Mouse (Mus musculus) heart, embryonic 10.5 days (tissue): ENCODE results near the gene Methig1. TPM values are rescaled to one million over a fixed set of nuclear protein-coding genes. Genes with fewer than 3 reads are reported as not detected.
"Not testable (repeated sequence)": the region's sequence is repeated elsewhere in the genome, so short reads cannot be mapped to it uniquely, and the experiment has no call there.

ENCODE experiments used
- DNase-seq: peaks from one replicate; pipeline ENCODE4 v3.0.0-alpha.2; 2017; ENCODE audit warnings: low spot score
- H3K27ac ChIP-seq: fragments of 300-500 bp; sonication (generic); 2 replicates; pipeline ENCODE4 v1.5.1; 2016; ENCODE audit warnings: mild to moderate bottlenecking
- H3K27me3 ChIP-seq: fragments of 300-500 bp; sonication (generic); 2 replicates; pipeline ENCODE4 v1.6.1; 2016; ENCODE audit warnings: mild to moderate bottlenecking; ENCODE audit not compliant: poor library complexity, insufficient read depth, severe bottlenecking
- H3K36me3 ChIP-seq: fragments of 300-500 bp; sonication (generic); 2 replicates; pipeline ENCODE4 v1.6.1; 2016; ENCODE audit warnings: mild to moderate bottlenecking, moderate library complexity
- H3K4me1 ChIP-seq: fragments of 300-500 bp; sonication (generic); 2 replicates; pipeline ENCODE4 v1.6.1; 2016; ENCODE audit warnings: mild to moderate bottlenecking
- H3K4me3 ChIP-seq: fragments of 300-500 bp; sonication (generic); 2 replicates; pipeline ENCODE4 v1.5.1; 2016; ENCODE audit warnings: mild to moderate bottlenecking, moderate library complexity
- H3K9me3 ChIP-seq: fragments of 300-500 bp; sonication (generic); 2 replicates; pipeline ENCODE4 v1.6.1; 2016; ENCODE audit warnings: mild to moderate bottlenecking, moderate library complexity
- WGBS: fragments of 180-500 bp; shearing (Covaris S2); methylation state at CpG from one replicate; pipeline ENCODE4 v1.1.7; 2016; 5-methylcytosine and 5-hydroxymethylcytosine counted together
- polyA plus RNA-seq: library from polyadenylated mRNA; unstranded; fragments of >200 nt; fragmentation: Nextera tagmentation; extraction: Ambion mirVana; gene quantifications from 2 replicates; pipeline ENCODE4 v1.2.1, GENCODE M21; 2016

The Methig1 gene
- polyA plus RNA-seq, 1 experiment from 2014 or later, result 0.33 TPM

- 69% methylated on average over 4 of the region's 5 CpGs for WGBS
- H3K9me3 ChIP-seq, result no peaks in the 10 kb centered on the region
- no peak overlapping the region for H3K4me3 ChIP-seq
- no peak for DNase-seq
- H3K27ac ChIP-seq, result no peak overlapping the region
- H3K36me3 ChIP-seq, result peaks cover 21% of the 10 kb centered on the region
- no peaks in the 10 kb centered on the region for H3K27me3 ChIP-seq
- H3K4me1 ChIP-seq, result peaks cover 40% of the 10 kb centered on the region
Measured at GRCm38 (mm10) chr15:100413306-100413705, 60.4 kb downstream of the Methig1 start.

DNA sequence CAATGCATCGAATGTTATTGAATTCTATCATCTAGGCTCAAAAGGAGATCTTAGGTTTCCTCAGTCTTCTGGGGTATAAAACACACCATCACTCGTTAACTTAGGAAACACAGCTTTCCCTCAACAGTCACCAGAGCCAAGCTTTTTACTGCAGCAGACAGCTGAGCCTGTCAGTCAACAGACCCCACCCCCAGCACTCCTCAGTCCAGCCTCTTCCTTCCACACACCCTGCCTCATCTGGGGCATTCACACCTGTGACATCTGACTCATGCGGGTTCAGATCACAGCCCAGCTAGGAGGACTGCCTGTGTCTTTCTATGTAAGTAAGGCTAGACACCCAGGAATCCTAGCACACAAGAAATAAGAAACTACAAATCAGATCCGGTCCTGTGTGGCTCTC is 61.1 kb downstream of the Methig1 start:
- Histone ChIP-seq H3K36me3 (peaks cover 14% of the 10 kb centered on the region), H3K27me3 (no peaks in the 10 kb centered on the region), H3K4me1 (peaks cover 45% of the 10 kb centered on the region), H3K27ac (no peak overlapping the region), H3K9me3 (no peaks in the 10 kb centered on the region), H3K4me3 (no peak overlapping the region)
- no peak for DNase-seq
- 64% methylated on average over 4 of the region's 4 CpGs for WGBS

- H3K9me3 ChIP-seq, result no peaks in the 10 kb centered on the region
- WGBS, result 92% methylated on average over 13 of the region's 13 CpGs
- H3K36me3 ChIP-seq, result peaks cover 6% of the 10 kb centered on the region
- H3K4me3 ChIP-seq, result no peak overlapping the region
- H3K27ac ChIP-seq, result no peak overlapping the region
- peaks cover 54% of the 10 kb centered on the region for H3K4me1 ChIP-seq
- H3K27me3 ChIP-seq, result no peaks in the 10 kb centered on the region
- no peak for DNase-seq
Measured at GRCm38 (mm10) chr15:100414942-100415341, 62.0 kb downstream of the Methig1 start.

- Histone ChIP-seq H3K4me1 (peaks cover 61% of the 10 kb centered on the region), H3K27ac (no peak overlapping the region), H3K36me3 (no peaks in the 10 kb centered on the region; the same call in 1 of the 2 replicates), H3K4me3 (no peak overlapping the region), H3K9me3 (no peaks in the 10 kb centered on the region), H3K27me3 (no peaks in the 10 kb centered on the region)
- 91% methylated on average over 8 of the region's 8 CpGs for WGBS
- no peak for DNase-seq
Measured at GRCm38 (mm10) chr15:100415684-100416083, 62.7 kb downstream of the Methig1 start.

DNA sequence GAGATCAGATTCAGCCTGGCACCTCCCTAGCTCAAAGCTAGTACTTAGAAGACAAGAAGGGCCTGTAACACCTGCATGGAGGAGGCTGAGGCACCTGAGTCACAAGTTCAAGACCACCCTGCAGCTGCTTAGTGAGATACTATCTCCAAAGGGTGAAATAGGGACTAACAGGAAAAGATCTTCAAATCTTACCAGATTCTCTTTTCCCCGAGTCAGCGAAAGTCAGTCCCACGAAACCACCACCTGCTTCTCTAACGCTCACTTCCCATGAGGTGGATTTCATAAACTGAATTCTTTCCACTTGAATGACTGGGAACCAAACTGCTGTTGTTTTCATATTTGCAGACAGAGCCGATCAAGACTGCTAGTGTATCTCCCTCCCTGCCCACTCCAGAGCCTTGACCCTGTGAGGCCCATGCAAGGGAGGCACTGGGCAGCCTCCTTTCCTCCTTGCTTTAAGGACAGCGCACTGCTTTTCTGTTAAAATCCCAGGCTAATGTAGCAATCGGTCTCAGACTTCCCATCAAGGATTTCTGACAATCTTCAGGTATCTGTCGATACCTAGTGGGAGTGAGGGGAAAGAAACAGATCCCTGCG is 65.0 kb downstream of the Methig1 start:
- H3K27me3 ChIP-seq, result no peaks in the 10 kb centered on the region
- DNase-seq, result no peak
- peaks cover 68% of the 10 kb centered on the region for H3K4me1 ChIP-seq
- H3K4me3 ChIP-seq, result no peak overlapping the region
- WGBS, result 80% methylated on average over 9 of the region's 9 CpGs
- H3K27ac ChIP-seq, result peak overlapping the region; percentile 52; the same call in 1 of the 2 replicates
- H3K36me3 ChIP-seq, result no peaks in the 10 kb centered on the region
- no peaks in the 10 kb centered on the region for H3K9me3 ChIP-seq

GRCm38 (mm10) chr15:100419311-100419710 is 66.4 kb downstream of the Methig1 start:
- Histone ChIP-seq H3K9me3 (no peaks in the 10 kb centered on the region), H3K4me1 (peaks cover 72% of the 10 kb centered on the region), H3K36me3 (no peaks in the 10 kb centered on the region), H3K27ac (peak overlapping the region; percentile 80), H3K4me3 (peak overlapping the region; percentile 25; the same call in 1 of the 2 replicates), H3K27me3 (peaks cover 8% of the 10 kb centered on the region)
- DNase-seq, result no peak
- WGBS, result 72% methylated on average over 8 of the region's 8 CpGs

GRCm38 (mm10) chr15:100419901-100420745 is 67.2 kb downstream of the Methig1 start:
- 43% methylated on average over 9 of the region's 9 CpGs for WGBS
- Histone ChIP-seq H3K4me1 (peaks cover 71% of the 10 kb centered on the region), H3K4me3 (peak overlapping the region; percentile 25; the same call in 1 of the 2 replicates), H3K36me3 (no peaks in the 10 kb centered on the region), H3K27ac (peak overlapping the region; percentile 80), H3K9me3 (no peaks in the 10 kb centered on the region), H3K27me3 (peaks cover 16% of the 10 kb centered on the region)
- peak; percentile 86 for DNase-seq

GRCm38 (mm10) chr15:100421059-100421757 is 68.3 kb downstream of the Methig1 start:
- peak overlapping the region; percentile 96 for H3K4me3 ChIP-seq
- peaks cover 27% of the 10 kb centered on the region for H3K27me3 ChIP-seq
- 32% methylated on average over 8 of the region's 8 CpGs for WGBS
- no peaks in the 10 kb centered on the region for H3K9me3 ChIP-seq
- peaks cover 63% of the 10 kb centered on the region for H3K4me1 ChIP-seq
- DNase-seq, result no peak
- no peaks in the 10 kb centered on the region for H3K36me3 ChIP-seq
- peak overlapping the region; percentile 92 for H3K27ac ChIP-seq

GRCm38 (mm10) chr15:100421758-100422197 is 68.8 kb downstream of the Methig1 start, which contains the start of gene Gm5475:
Gene Gm5475 (plus strand): TSS chr15:100422147.
- H3K4me1 ChIP-seq, result peaks cover 63% of the 10 kb centered on the region
- peak within 1 kb of the TSS; percentile 92 for H3K27ac ChIP-seq
- peaks cover 32% of the 10 kb centered on the region for H3K27me3 ChIP-seq
- H3K9me3 ChIP-seq, DNase-seq, H3K36me3 ChIP-seq: not testable (repeated sequence)
- H3K4me3 ChIP-seq, result peak within 1 kb of the TSS; percentile 96
- WGBS, result 21% methylated on average over 3 of the region's 3 CpGs

GRCm38 (mm10) chr15:100422476-100422875 is 69.5 kb downstream of the Methig1 start:
- H3K4me3 ChIP-seq, result peak overlapping the region; percentile 96
- H3K27me3 ChIP-seq, result peaks cover 32% of the 10 kb centered on the region
- H3K36me3 ChIP-seq, result no peaks in the 10 kb centered on the region
- H3K27ac ChIP-seq, result peak overlapping the region; percentile 92
- WGBS, result under 1% methylated on average over 44 of the region's 44 CpGs
- no peaks in the 10 kb centered on the region for H3K9me3 ChIP-seq
- DNase-seq, result peak; percentile 77
- peaks cover 63% of the 10 kb centered on the region for H3K4me1 ChIP-seq

DNA sequence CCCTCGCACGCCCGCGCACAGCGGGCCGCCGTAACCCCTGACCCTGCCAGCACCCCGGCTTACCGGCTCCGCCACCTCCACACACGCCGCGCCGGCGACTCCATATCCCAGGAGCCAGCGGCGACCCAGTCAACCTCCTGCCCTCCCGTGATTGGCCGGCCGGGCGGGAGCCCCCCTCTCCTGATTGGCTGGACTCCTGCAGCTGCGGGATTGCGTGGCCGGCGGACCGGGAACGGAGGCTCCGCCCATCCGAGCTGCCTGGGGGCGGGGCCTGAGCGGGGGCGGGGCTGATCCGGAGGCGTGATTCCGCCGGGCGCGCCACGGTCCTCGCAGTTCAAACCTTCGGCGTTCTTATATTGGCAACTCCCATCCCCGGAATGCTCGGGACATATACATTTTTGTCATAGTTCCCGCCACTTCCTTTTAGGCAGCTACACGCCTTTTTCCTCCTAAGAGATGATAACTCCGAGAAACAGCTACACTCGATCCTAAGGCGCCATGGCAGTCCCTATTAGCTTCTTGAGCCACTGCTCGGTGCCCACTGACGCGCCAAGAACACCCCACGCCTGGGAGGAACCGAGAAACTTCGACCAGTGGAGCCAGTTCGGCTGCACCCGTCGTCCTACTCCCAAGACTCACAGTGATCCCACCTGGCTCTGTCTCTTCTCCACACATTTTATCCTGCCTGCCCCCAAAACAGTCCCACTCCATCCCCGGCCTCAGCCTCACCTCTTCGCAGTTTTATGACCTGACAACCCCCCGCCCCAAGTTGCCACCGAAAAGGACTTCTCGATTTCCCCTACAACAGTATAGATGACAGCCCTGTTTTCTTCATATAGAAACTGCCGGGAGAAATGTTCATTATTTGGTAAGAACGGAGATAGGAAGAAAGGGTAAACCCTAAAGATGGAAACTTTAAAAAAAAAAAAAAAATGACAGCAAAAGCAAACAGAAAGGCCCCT is 70.2 kb downstream of the Methig1 start:
- peak overlapping the region; percentile 92 for H3K27ac ChIP-seq
- peak overlapping the region; percentile 96 for H3K4me3 ChIP-seq
- H3K27me3 ChIP-seq, result peaks cover 32% of the 10 kb centered on the region
- no peaks in the 10 kb centered on the region for H3K9me3 ChIP-seq
- H3K36me3 ChIP-seq, result no peaks in the 10 kb centered on the region
- peak; percentile 99 for DNase-seq
- peaks cover 57% of the 10 kb centered on the region for H3K4me1 ChIP-seq
- WGBS, result 1% methylated on average over 65 of the region's 65 CpGs

DNA sequence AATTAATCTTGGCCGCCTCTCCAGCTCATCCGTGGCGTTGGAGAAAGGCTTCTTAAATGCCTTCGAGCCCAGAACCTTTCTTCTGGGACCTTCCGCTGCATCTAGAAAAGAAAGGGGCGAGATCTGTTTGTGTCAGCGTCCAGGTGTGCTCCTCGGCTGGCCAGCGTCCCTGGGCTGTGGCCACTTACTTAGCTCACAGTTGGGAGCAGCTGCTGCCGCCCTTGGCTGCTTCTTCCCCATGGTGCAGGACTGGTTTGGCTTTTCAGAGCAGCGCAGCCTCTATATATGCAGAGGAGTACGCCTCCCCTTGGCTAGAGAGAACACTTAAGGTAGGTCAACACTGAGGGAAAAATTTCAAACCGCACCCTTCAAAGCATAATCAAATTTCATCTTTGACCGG is 71.0 kb downstream of the Methig1 start:
- H3K27me3 ChIP-seq, result peaks cover 32% of the 10 kb centered on the region
- H3K27ac ChIP-seq, result no peak overlapping the region
- 6% methylated on average over 14 of the region's 14 CpGs for WGBS
- peaks cover 52% of the 10 kb centered on the region for H3K4me1 ChIP-seq
- H3K9me3 ChIP-seq, result no peaks in the 10 kb centered on the region
- H3K4me3 ChIP-seq, result peak overlapping the region; percentile 96
- no peaks in the 10 kb centered on the region for H3K36me3 ChIP-seq
- no peak for DNase-seq
